Mouse (Mus musculus) embryo, embryonic 11.5 days (tissue): ENCODE results near the gene Lrrtm4.

Experiments used
- DNase-seq: peaks from one replicate; pipeline ENCODE4 v3.0.0-alpha.2; 2012; ENCODE audit warnings: low read depth, low spot score

Lrrtm4 gene

GRCm38 (mm10) chr6:80328391-80328790, 309.7 kb downstream of the Lrrtm4 start:
- DNase-seq: no peak

DNA sequence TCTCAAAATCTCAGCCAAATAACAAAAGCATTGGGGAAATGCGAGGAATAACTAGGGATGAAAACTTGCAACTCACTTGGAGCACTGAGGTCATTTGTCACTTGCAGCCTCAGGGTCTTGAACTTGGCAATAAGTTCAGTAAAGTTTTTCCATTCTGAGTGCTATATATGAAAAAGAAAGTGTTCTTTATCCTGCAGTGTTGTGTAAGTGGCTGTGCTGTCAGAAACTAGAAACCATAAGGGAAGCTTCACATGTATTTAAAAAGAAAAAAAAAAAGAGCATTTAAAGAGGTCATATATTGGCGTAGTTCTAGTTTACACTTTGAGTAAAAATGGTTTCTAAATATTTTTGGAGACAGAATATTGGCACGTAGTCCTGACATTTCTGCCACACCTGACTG, 313.1 kb downstream of the Lrrtm4 start:
- DNase-seq: no peak

GRCm38 (mm10) chr6:80352307-80352706, 333.6 kb downstream of the Lrrtm4 start:
- DNase-seq: no peak

DNA sequence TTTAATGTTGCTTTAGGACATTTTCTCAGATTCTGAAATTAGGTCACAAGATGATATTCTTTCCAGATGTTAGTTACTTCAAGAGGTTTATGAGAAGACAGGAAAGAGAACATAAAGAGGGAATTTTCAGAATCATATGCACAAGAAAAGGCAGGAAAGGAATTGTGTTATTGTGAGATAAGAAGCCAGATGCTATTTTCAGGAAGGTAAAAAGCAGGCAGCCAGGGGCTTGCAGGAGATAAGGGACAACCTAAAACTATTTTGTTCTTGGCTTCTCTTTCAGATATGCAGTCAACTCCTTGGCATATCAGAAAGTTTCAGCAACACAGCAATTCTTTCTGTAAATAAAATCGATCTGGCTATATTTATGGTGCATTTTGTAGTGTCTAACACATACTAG, 338.4 kb downstream of the Lrrtm4 start:
- DNase-seq: no peak

DNA sequence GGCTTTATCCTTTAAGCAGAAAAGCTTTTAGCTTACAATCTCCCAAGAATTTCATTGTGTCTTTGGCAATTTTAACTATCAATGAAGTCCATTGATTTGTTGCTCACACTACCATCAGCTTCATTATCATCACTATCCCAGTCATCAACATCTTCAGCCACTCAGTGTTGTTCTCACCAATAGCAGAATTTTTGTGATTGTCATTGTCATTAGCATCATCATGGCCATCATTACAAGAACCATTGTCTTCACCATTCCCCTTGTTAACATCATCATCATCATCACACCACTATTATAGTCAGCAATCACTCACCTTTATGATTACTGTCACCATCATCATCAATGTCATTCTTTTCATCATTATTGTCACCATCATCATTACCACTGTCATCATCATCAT, 344.9 kb downstream of the Lrrtm4 start:
- DNase-seq: no peak

- DNase-seq: no peak
These were observed 347.9 kb downstream of the Lrrtm4 start for GRCm38 (mm10) chr6:80366532-80366931.

- no peak for DNase-seq
These were observed 370.9 kb downstream of the Lrrtm4 start for GRCm38 (mm10) chr6:80389571-80389970.

DNA sequence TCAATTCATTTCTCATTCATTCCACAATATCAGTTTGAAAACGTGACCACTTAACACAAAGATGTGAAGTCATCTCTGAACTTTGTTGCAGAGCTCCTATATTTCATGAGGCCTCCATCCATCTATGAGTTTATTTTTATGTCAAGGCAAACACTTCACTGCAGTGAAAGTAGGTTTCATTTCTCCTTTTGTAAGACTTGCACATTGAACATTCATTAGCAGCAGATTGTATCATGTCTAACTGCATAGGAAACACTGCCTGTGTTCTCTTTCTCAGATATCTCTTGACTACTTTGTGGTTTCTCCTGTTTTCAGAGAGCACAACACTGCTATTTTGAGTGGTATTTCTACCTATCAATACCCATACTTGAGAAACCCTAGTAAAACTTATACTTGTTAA, 388.1 kb downstream of the Lrrtm4 start:
- DNase-seq: no peak

DNA sequence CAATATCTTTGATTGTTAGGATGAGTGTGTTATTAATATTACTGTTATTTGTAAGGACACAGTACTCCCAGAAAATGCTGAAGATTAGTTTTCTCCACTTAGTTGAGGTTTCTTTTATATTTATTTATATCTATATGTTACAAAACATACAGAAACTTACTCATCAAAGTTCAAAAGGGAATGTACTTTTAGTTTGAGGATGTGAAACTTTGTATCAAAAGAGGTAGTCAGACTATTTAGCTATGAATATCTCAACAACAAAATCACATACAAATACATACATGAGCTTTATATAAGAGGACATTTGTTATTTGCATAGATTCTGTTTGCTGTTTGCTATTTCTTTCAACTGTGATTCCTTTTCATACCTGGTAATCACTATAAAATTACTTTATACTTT, 421.5 kb downstream of the Lrrtm4 start:
- no peak for DNase-seq

DNA sequence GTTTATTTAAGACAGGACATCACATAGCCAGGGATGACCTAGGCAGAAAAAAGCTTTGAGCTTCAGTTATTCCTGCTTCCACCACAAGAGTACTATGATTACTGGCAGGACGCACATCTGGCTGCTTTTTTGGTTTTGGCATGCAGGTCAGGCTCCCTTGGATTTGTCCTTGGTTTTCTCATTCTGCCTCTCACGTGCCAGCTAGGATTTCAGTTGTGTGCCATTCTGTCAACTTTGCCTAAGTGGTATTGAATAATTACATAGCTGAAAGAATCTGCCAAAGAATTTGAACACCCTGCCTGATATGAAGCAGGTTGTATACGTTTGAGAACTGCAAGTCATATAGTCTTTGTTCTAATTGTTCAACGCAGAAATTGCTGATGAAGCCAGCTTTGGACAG, 451.9 kb downstream of the Lrrtm4 start:
- DNase-seq: no peak

DNA sequence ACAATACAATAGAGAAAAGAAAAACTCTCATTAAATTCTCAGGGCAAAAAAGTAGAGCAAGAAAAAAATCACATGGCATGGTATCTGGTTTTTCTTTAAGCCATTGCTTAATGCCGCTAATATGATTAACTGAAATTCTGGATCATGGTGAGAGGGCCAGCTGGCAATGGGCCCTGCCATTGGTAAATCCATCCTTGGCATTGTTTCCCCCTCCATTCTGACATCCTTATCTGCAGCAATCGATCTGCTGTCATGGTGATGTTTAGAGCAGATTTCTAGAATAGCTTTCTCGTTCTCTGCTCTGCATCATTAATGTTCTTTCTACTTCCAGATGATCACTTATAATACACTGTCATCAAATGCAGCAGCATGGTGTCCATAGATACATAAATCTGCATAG, 457.5 kb downstream of the Lrrtm4 start:
- DNase-seq: no peak

DNA sequence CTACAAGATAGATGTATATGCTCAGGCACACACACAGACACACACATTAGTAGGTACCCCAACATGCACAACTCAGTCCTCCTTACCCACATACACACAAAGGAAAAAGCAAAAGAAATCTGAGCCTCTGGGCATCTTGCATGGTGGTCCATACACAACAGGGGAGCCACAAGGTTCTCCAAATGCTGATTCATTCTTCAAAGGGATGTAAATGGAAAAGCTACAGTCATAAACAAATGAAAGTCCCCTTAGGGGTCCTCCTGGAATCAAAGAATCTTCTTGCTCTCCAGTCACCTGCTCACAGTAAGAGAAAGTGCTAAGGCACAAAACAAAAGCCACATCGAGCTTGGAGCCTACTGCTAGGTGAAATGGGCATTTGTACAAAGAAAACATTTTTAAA, 526.3 kb downstream of the Lrrtm4 start:
- no peak for DNase-seq

DNA sequence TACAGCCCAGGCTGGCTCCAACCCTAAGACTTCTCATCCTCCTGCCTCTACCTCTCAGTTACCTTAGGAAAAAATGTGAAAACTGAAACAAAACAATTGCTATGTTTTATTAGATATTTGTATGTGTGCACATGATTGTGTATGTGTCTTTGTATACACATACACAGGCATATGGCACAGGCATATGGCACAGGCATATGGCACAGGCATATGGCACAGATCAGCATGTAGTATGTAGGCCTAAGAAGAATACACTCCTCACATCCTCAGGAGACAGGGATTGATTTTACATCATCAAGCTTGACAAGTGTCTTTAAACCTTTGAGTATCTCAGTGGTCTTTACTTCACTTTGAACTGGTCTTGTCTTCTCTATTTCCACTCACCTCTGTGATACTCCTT, 531.2 kb downstream of the Lrrtm4 start:
- DNase-seq: no peak

DNA sequence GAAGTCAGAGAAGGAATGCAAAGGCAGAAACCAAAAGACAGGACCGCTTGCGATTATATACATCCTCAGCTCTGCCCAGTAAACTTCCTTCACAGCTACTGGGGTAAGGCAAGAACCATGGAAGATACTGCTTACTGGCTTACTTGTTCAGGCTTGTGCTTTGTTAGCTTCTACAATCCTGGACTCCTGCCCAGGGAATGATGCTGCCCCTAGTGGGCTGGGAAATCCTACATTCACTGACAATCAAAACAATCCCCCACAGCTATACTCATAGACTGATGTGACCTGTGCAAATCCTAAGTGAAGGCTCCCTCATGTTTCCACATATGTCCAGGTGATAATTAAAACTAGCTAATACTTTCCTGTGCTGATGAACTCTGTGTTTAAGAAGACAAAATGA, 534.7 kb downstream of the Lrrtm4 start:
- DNase-seq: no peak

DNA sequence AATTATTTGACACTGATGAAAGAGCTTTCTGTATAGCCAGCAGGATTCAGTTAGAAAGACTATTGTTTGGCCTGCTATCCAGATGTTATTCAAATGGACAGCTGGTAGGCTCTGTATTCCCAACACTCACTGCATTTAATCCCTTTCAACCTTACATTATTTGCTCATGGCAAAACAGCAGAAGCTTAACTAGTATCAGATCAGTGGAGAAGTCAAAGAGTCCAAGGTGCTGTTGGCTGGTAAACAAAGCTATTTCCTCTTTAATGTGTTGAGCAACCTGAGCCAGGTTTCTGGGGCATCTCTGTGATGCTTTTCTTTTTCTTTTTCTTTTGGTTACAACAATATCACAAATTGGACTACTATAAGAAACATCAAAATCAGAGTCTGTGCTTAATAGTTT, 536.3 kb downstream of the Lrrtm4 start:
- DNase-seq: no peak

- no peak for DNase-seq
These were observed 558.5 kb downstream of the Lrrtm4 start for GRCm38 (mm10) chr6:80577227-80577626.

GRCm38 (mm10) chr6:80582225-80582624, 563.5 kb downstream of the Lrrtm4 start:
- DNase-seq: no peak

GRCm38 (mm10) chr6:80589776-80590175, 571.1 kb downstream of the Lrrtm4 start:
- no peak for DNase-seq

- DNase-seq: no peak
These were observed 600.8 kb downstream of the Lrrtm4 start for GRCm38 (mm10) chr6:80619508-80619907.

DNA sequence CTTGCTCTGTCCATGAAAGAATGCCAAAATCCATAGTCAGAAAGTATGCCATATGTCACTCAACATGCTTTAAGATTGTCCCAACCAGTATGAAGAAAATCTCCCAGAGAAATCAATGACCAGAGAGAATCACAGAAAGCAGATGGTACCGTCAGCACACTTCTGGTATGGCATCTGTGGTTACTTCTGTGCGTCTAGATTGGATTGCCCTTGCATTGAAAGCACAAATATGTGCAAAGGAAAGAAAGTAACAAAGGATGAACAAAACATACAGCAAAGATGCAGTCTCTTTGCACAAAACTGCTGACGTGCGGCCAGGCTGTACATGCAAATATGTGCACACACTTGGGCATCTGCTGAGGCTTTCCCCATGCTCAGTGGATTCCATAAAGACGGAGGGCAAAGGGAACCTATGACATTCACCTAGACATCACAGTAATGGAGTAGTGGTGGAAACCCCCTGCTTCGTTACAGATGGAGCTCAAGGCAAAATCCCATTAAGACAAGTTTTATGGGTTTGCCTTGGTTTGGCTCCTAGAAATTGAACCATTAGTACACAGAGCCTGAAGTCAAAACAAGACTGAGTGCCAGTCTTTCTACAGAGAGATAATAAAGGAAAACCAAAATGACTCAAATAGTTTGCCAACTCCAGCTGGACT, 604.1 kb downstream of the Lrrtm4 start:
- DNase-seq: no peak

DNA sequence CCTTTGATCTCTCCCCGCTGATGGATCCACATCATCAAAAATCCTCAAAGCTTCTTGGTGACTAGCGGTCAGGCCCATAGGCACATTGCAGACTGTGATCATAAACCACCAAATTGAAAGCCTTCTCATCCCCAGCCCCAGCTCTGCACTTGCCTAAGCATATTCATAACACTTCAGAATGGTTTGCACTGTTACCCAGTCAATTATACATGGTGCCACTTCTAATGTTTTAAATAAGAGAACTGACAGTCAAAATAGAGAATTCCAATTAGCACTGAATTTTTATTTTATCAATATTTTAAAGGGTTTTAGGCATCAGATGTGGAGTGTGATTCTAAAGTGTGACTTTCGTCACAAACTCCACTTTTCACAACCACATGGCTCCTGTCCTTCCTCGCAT, 606.8 kb downstream of the Lrrtm4 start:
- DNase-seq: no peak

DNA sequence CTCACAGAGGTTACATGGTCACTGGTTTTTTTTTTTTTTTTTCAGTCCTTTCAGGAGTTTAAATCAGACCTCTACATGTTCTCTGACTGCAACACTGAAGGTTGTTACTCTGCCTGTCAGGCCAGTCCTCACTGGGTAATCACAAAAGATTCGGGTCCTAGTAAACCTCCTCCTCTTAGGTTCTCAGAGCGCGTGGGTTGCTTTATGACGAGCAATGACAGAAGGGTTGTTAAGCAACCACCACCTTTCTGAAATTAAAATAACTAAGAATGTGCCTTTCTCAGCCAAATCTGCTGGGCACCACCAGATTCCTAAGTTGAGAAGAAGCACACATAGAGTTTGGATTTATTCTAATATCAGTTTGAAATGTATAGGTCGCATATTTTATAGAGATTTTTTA, 644.1 kb downstream of the Lrrtm4 start:
- DNase-seq: no peak

DNA sequence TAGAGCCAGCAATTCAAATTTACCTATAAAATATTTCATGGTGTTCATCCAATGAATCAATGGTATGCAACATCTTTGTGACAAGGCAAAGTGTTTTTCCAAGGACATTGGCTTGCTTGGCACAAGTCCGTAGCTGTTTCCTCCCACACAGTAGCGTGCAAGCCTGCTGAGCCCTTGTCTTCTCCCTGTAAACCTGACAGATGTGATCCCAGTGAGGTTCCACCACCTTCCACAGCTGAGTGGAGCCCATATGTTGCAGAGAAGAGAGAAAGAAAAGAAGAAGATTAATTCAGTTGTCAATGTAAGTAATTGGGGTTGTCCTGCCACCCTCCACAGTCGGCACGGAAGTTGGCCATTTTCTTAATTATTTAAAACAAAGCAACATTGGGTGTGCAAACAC, 645.4 kb downstream of the Lrrtm4 start:
- no peak for DNase-seq

- no peak for DNase-seq
These were observed 685.5 kb downstream of the Lrrtm4 start for GRCm38 (mm10) chr6:80704183-80704582.
